Mouse (Mus musculus) stomach, postnatal 0 days (tissue): ENCODE results near the gene Trir. TPM values are rescaled to one million over a fixed set of nuclear protein-coding genes. Genes with fewer than 3 reads are reported as not detected.

Source experiments
- ATAC-seq: fragments of 200-750 bp; cut with Nextera tagmentation; 2 replicates; pipeline ENCODE4 v1.8.0; 2017; ENCODE audit not compliant: low FRiP score, low TSS enrichment
- DNase-seq: peaks from one replicate; pipeline ENCODE4 v3.0.0-alpha.2; 2016; ENCODE audit warnings: low spot score
- H3K27ac ChIP-seq: fragments of 300-500 bp; sonication (generic); replicated peaks from 2 replicates; pipeline ENCODE4 v1.5.1; 2014; ENCODE audit warnings: mild to moderate bottlenecking, control low read depth
- H3K27me3 ChIP-seq: fragments of 300-500 bp; sonication (generic); 2 replicates; pipeline ENCODE4 v1.6.1; 2014; ENCODE audit warnings: low read length; ENCODE audit not compliant: control insufficient read depth, insufficient read depth
- H3K36me3 ChIP-seq: fragments of 300-500 bp; sonication (generic); 2 replicates; pipeline ENCODE4 v1.6.1; 2014; ENCODE audit warnings: low read length, mixed read lengths; ENCODE audit not compliant: control insufficient read depth, insufficient read depth
- H3K4me1 ChIP-seq: fragments of 300-500 bp; sonication (generic); replicated peaks from 2 replicates; pipeline ENCODE4 v1.6.1; 2014; ENCODE audit warnings: antibody characterized with exemption; ENCODE audit not compliant: control insufficient read depth, insufficient read depth
- H3K4me2 ChIP-seq: fragments of 300-500 bp; sonication (generic); replicated peaks from 2 replicates; pipeline ENCODE4 v1.6.1; 2014; ENCODE audit warnings: low read depth, mild to moderate bottlenecking, control low read depth, moderate library complexity
- H3K4me3 ChIP-seq: fragments of 300-500 bp; sonication (generic); 2 replicates; pipeline ENCODE4 v1.5.1; 2014; ENCODE audit warnings: low read depth, low read length, control low read depth
- H3K9ac ChIP-seq: fragments of 300-500 bp; sonication (generic); 2 replicates; pipeline ENCODE4 v1.6.1; 2014; ENCODE audit warnings: mild to moderate bottlenecking, low read length, control low read depth, mixed read lengths
- H3K9me3 ChIP-seq: fragments of 300-500 bp; sonication (generic); 2 replicates; pipeline ENCODE4 v1.6.1; 2016; ENCODE audit warnings: low read length; ENCODE audit not compliant: control insufficient read depth
- CTCF ChIP-seq: IDR thresholded peaks from 2 replicates; pipeline ENCODE4 v1.5.1; 2016; ENCODE audit warnings: antibody characterized with exemption, low read depth, mild to moderate bottlenecking, moderate library complexity
- EP300 ChIP-seq: optimal IDR thresholded peaks from 2 replicates; pipeline ENCODE3; 2016; ENCODE audit warnings: antibody characterized with exemption
- WGBS: fragments of 180-500 bp; shearing (Covaris S2); extraction: QIAGEN DNeasy Blood & Tissue Kit; methylation state at CpG from one replicate; pipeline ENCODE4 v1.1.7; 2014; 5-methylcytosine and 5-hydroxymethylcytosine counted together
- polyA plus RNA-seq: library from polyadenylated mRNA; unstranded; fragments of >200 nt; fragmentation: Nextera tagmentation; extraction: Ambion mirVana; gene quantifications from 2 replicates; pipeline ENCODE4 v1.2.1, GENCODE M21; 2015

Trir gene
- polyA plus RNA-seq, 1 experiment from 2014 or later = 95.1 TPM

DNA sequence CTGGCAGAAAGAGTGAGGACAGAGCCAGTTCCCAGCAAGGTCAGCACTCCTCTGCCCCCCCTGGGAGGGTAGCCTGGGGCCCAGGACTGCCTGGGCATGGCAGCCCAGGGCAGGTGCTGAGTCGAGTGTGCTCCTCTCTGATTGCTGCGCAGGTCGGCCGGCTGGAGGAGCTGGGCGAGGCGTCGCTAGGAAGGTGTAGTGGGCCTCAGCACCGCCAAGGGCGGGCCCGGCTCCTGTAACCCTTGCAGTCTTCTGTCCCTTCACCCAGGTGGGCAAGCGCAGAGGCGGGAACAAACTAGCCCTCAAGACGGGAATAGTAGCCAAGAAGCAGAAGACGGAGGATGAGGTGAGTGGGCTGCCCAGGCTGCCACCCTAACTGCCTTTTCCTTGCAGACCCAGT lies 2.6 kb downstream of the Trir start:
- H3K9ac ChIP-seq = 0 out of 2 replicates have a peak overlapping the region, but pooled peaks have one; percentile 13

DNA sequence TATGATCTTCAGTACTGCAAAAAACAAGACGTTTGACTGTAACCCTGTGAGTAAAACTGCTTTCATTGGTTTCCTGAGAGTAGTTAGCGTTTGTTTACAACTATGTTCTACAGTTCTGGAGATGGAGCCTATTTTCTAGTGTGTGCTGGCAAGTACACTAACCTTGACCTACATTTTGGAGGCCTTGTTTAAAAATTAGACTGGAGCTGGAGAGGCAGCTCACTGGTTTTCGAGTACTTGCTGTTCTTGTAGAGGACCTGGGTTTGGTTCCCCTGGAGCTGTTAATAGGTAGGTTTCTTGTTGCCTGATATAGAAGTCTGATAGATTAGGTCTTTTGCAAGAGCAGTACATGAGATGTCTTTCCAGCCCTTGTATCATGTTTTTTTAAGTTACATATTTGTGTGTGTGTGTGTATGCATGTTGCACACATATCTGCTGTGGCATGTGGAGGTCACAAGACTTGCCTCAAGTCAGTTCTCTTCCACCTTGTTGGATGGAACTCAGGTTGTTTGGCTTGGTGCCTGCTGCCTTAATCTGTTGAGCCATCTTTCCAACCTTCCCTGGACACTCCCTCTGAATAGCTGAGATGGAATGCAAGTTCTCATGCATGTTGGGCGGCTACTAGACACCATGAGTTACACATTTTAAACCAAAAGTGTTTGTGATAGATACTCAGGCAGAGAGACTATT lies 6.1 kb downstream of the Trir start:
- Histone ChIP-seq H3K4me3 (no peak overlapping the region), H3K4me2 (no peak overlapping the region), H3K27me3 (no peaks in the 10 kb centered on the region), H3K36me3 (peaks cover 22% of the 10 kb centered on the region), H3K9me3 (no peaks in the 10 kb centered on the region), H3K27ac (peak overlapping the region; percentile 40; the same call in 1 of the 2 replicates), H3K9ac (no peak overlapping the region), H3K4me1 (no peaks in the 10 kb centered on the region; the same call in 1 of the 2 replicates)
- ATAC-seq (no peak), DNase-seq (no peak)
- TF ChIP-seq EP300 (peak; percentile 40), CTCF (no peak)
- WGBS = 63% methylated on average over 4 of the region's 4 CpGs

More for the DNA sequence above, 2.6 kb downstream of the Trir start:
- Histone ChIP-seq H3K9me3 (no peaks in the 10 kb centered on the region), H3K4me1 (peaks cover 3% of the 10 kb centered on the region; the same call in 1 of the 2 replicates), H3K27me3 (no peaks in the 10 kb centered on the region), H3K36me3 (peaks cover 22% of the 10 kb centered on the region), H3K4me3 (no peak overlapping the region), H3K4me2 (peak overlapping the region; percentile 91; the same call in 1 of the 2 replicates), H3K27ac (no peak overlapping the region; the same call in 1 of the 2 replicates)
- WGBS = 69% methylated on average over 14 of the region's 14 CpGs
- DNase-seq (peak; percentile 47), ATAC-seq (no peak)
- TF ChIP-seq CTCF (no peak), EP300 (no peak)

DNA sequence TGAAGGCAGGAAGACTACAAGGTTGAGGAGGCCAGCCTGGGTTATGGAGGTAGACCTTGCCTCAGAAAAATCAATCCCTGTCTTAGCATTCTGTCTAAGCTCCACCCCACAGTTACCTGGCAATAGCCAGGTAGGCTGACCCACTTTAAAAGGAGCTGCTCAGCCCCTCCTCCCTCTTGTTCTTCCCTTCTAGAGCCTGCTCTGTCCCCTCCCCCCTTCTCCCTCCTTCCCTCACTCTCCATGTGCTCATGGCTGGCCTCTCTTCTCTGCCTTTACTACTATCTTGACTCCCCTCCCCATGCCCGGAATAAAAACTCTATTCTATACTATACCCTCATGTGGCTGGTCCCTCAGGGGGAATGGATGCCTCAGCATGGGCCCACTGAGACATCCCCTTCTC lies 7.2 kb downstream of the Trir start:
- Histone ChIP-seq H3K4me3 (no peak overlapping the region), H3K4me2 (no peak overlapping the region), H3K9ac (no peak overlapping the region), H3K9me3 (no peaks in the 10 kb centered on the region), H3K27me3 (no peaks in the 10 kb centered on the region), H3K4me1 (no peaks in the 10 kb centered on the region; the same call in 1 of the 2 replicates), H3K27ac (peak overlapping the region; percentile 30; the same call in 1 of the 2 replicates), H3K36me3 (peaks cover 22% of the 10 kb centered on the region)
- DNase-seq (no peak), ATAC-seq (no peak)
- 42% methylated on average over 1 of the region's 1 CpGs for WGBS
- TF ChIP-seq CTCF = no peak
- TF ChIP-seq EP300 = no peak

DNA sequence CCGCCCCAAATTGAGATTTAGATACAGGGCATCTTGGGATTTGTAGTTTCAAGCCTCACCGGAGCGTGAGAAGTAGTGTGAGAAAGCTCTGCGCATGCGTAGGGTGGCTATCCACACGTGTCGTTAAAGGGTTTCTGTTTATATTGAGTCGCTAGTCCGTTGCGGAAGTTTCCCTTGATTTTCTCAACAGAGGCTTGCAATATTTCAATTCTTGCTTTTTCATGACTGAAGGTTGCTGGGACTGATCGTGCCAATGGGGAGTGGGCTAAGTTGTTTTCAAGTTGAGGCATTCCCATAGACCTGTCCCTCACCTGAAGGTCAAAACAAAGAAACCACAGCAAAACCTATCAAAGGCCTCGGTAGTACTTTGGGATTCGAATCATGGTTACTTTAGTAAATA lies 8.1 kb downstream of the Trir start:
- peak overlapping the region; percentile 79 for H3K4me3 ChIP-seq
- ATAC-seq (no peak), DNase-seq (peak; percentile 85)
- H3K27me3 ChIP-seq = no peaks in the 10 kb centered on the region
- no peaks in the 10 kb centered on the region for H3K9me3 ChIP-seq
- 2% methylated on average over 12 of the region's 13 CpGs for WGBS
- peaks cover 21% of the 10 kb centered on the region for H3K36me3 ChIP-seq
- no peak for TF ChIP-seq EP300
- TF ChIP-seq CTCF = no peak
- peak overlapping the region; percentile 79 for H3K4me2 ChIP-seq
- H3K4me1 ChIP-seq = no peaks in the 10 kb centered on the region
- peak overlapping the region; percentile 90 for H3K27ac ChIP-seq
- H3K9ac ChIP-seq = no peak overlapping the region; the same call in 1 of the 2 replicates

DNA sequence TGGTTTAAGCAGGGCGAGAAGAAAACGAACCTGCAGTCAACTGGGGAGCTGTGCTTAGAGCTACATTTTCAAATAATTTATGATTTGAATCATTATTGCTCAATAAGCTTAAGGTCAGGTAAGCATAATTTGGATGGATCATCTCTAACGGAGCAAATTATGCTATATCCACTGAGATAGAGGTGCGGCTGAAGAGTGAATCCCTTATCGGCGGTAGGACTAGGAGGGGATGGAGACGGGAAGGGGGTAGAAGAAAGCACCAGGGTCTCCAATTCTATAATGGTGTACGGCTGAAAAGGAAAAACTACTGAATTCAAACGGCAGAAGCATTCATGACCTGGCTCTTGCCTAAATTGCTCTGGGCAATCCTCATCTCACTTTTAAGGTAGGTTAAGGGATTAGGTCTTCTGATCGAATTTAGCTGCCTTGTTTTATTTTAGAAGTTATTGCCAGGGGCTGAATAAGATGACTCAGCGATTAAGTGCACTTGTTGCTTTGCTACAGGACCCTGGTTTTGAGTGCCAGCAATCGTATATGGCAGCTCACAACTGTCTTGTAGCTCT lies 8.6 kb downstream of the Trir start:
- peak overlapping the region; percentile 79 for H3K4me2 ChIP-seq
- peaks cover 18% of the 10 kb centered on the region for H3K36me3 ChIP-seq
- H3K4me1 ChIP-seq = no peaks in the 10 kb centered on the region
- WGBS = 4% methylated on average over 12 of the region's 12 CpGs
- no peak for TF ChIP-seq EP300
- no peak for TF ChIP-seq CTCF
- H3K4me3 ChIP-seq = peak overlapping the region; percentile 79
- DNase-seq (no peak), ATAC-seq (no peak)
- peak overlapping the region; percentile 90 for H3K27ac ChIP-seq
- H3K9ac ChIP-seq = peak overlapping the region; percentile 61
- no peaks in the 10 kb centered on the region for H3K9me3 ChIP-seq
- H3K27me3 ChIP-seq = no peaks in the 10 kb centered on the region
